Mouse (Mus musculus) myocyte (in vitro differentiated cells): ENCODE measurements around the gene Unk.

Source experiments
- MAX ChIP-seq: IDR thresholded peaks from one replicate; pipeline ENCODE4 v1.6.1; 2011; ENCODE audit warnings: low read depth, mild to moderate bottlenecking, control low read depth
- TCF3 ChIP-seq: IDR thresholded peaks from one replicate; pipeline ENCODE4 v1.6.1; 2011; ENCODE audit warnings: low read depth, control low read depth; ENCODE audit not compliant: insufficient read length

DNA sequence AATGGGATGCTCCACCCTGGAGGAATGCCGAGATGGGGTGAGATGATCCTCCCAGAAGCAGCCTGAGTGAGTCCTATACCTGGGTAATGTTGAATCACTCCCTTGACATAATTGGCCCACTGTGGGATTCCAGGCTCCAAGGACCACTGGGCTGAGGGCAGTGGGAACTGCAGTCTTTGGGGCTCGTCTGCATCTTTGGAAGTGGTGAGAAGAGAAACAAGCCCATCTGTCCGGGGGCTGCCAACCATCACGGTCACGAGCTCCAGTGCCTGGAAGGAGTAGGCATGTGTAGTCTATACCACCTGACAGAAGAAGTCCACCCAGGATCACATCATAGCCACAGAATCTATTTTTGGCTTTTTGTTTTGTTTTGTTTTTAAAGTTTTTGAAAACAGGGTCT, 19.2 kb upstream of the Unk start:
- no peak for TF ChIP-seq MAX
- TF ChIP-seq TCF3, result no peak
